Mouse (Mus musculus) hindbrain, embryonic 15.5 days (tissue): Measurements from ENCODE around the gene Cisd1. TPM values are rescaled to one million over a fixed set of nuclear protein-coding genes. Genes with fewer than 3 reads are reported as not detected.

Experiments used
- ATAC-seq: fragments of 200-750 bp; cut with Nextera tagmentation; 2 replicates; pipeline ENCODE4 v1.8.0; 2017; ENCODE audit warnings: low read depth, moderate number of reproducible peaks, moderate TSS enrichment; ENCODE audit not compliant: low FRiP score
- H3K27ac ChIP-seq: fragments of 300-500 bp; sonication (generic); replicated peaks from 2 replicates; pipeline ENCODE4 v1.5.1; 2015; ENCODE audit warnings: mild to moderate bottlenecking, inconsistent platforms
- H3K27me3 ChIP-seq: fragments of 300-500 bp; sonication (generic); 2 replicates; pipeline ENCODE4 v1.6.1; 2015; ENCODE audit warnings: control low read depth, inconsistent platforms
- H3K36me3 ChIP-seq: fragments of 300-500 bp; sonication (generic); 2 replicates; pipeline ENCODE4 v1.6.1; 2015; ENCODE audit warnings: control low read depth, inconsistent platforms
- H3K4me1 ChIP-seq: fragments of 300-500 bp; sonication (generic); replicated peaks from 2 replicates; pipeline ENCODE4 v1.6.1; 2015; ENCODE audit warnings: control low read depth, inconsistent platforms
- H3K4me2 ChIP-seq: fragments of 300-500 bp; sonication (generic); 2 replicates; pipeline ENCODE4 v1.6.1; 2015; ENCODE audit warnings: moderate library complexity, mild to moderate bottlenecking, inconsistent platforms
- H3K4me3 ChIP-seq: fragments of 300-500 bp; sonication (generic); 2 replicates; pipeline ENCODE4 v1.5.1; 2015; ENCODE audit warnings: mild to moderate bottlenecking, inconsistent platforms
- H3K9ac ChIP-seq: fragments of 300-500 bp; sonication (generic); 2 replicates; pipeline ENCODE4 v1.6.1; 2015; ENCODE audit warnings: inconsistent platforms
- H3K9me3 ChIP-seq: fragments of 300-500 bp; sonication (generic); 2 replicates; pipeline ENCODE4 v1.6.1; 2016; ENCODE audit warnings: control low read depth, inconsistent platforms
- WGBS: fragments of 180-500 bp; shearing (Covaris S2); methylation state at CpG from one replicate; pipeline ENCODE4 v1.1.7; 2015; 5-methylcytosine and 5-hydroxymethylcytosine counted together
- polyA plus RNA-seq: library from polyadenylated mRNA; unstranded; fragments of >200 nt; fragmentation: Nextera tagmentation; extraction: Ambion mirVana; gene quantifications from 2 replicates; pipeline ENCODE4 v1.2.1, GENCODE M21; 2015

The Cisd1 gene
- polyA plus RNA-seq, 1 experiment from 2014 or later = 295 TPM

DNA sequence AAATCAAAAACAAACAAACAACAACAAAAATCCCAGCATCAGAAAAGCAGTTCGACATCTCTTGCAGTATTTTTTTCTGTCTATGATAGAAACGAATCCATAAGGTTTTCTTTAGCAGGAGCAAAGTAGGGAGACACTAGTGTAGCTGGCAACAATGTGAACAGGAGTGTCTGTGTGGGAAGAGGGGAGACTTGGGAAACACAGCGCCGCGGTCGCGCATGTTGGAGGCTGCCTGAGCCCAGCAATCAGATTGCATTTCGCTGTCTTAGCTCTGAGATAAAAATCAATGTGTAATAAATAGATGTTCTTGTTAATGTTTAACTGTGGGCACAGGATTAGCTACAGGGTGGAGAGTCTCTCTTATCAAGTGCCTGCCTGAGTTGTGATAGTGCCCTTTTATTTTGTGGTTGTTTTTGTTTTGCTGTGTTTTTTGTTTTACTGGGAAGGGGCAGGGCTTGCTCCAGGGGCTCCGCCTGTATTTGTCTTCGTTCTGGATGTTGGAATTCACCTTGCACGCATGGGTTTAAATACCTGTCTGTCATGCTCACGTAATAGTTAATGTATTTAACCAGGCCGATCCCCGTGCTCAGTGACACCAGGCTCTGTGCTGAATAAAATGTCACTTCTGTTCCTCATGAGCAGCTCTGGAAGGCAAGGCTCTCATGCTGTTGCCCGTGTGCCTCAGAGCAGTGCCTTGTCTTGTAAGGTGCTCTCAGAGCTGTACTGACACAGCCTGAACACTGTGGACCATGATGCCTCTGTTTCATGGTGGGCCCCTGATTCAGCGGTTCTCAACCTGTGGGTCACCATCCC, 23.6 kb upstream of the Cisd1 start:
- H3K27me3 ChIP-seq = no peaks in the 10 kb centered on the region
- no peaks in the 10 kb centered on the region for H3K9me3 ChIP-seq
- no peak overlapping the region for H3K9ac ChIP-seq
- peaks cover 21% of the 10 kb centered on the region for H3K36me3 ChIP-seq
- 0 out of 2 replicates have a peak, but pooled peaks cover under 1% of the 10 kb centered on the region for H3K4me1 ChIP-seq
- no peak for ATAC-seq
- WGBS = 81% methylated on average over 16 of the region's 16 CpGs
- no peak overlapping the region for H3K27ac ChIP-seq
- H3K4me3 ChIP-seq = no peak overlapping the region
- no peak overlapping the region for H3K4me2 ChIP-seq

DNA sequence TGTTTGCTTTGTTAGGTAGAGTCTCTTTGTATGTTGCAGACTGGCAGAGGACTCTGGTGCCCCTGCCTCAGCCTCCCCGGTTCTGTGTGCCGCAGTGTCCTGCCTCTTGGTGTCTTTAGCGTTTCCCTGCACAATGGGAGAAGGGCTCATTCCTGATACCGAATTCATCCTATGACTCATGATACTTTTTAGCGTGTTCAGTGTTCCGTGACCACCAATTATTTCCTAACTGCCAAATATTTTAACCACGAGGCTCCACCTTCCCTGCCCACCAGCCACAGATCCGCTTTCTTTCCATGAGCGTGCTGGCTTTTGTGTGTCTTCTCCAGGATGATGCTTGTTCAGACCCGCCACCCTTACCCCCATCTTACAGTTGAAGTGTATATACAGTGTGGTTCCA, 19.1 kb upstream of the Cisd1 start:
- H3K36me3 ChIP-seq = 0 out of 2 replicates have a peak, but pooled peaks cover 14% of the 10 kb centered on the region
- no peaks in the 10 kb centered on the region for H3K9me3 ChIP-seq
- H3K27ac ChIP-seq = no peak overlapping the region
- H3K4me2 ChIP-seq = no peak overlapping the region
- peaks cover 18% of the 10 kb centered on the region for H3K4me1 ChIP-seq
- H3K4me3 ChIP-seq = no peak overlapping the region
- no peak for ATAC-seq
- 89% methylated on average over 10 of the region's 10 CpGs for WGBS
- no peak overlapping the region for H3K9ac ChIP-seq
- H3K27me3 ChIP-seq = no peaks in the 10 kb centered on the region

DNA sequence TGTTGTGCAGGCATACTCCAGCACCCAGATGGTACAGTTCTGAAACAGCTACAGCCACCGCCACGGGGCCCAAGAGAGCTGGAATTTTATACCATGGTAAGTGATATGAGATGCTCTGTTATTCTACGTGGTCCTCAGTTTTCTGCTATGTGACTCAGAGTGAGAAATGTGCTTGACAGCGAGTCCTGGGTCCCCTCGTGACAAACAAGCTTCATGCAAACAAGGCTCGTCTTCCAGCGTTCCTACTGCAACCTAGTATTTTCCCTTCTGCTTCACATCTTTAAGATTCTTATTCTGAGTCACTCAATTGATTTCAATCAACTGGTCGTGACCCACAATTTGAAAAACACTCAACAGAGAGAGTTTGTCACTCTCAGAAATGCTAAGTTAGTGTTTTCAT, 18.7 kb upstream of the Cisd1 start:
- Histone ChIP-seq H3K4me1 (peaks cover 18% of the 10 kb centered on the region), H3K36me3 (0 out of 2 replicates have a peak, but pooled peaks cover 14% of the 10 kb centered on the region), H3K27me3 (no peaks in the 10 kb centered on the region), H3K9ac (no peak overlapping the region), H3K4me3 (no peak overlapping the region), H3K27ac (no peak overlapping the region), H3K9me3 (no peaks in the 10 kb centered on the region), H3K4me2 (no peak overlapping the region)
- WGBS = 79% methylated on average over 8 of the region's 8 CpGs
- no peak for ATAC-seq

DNA sequence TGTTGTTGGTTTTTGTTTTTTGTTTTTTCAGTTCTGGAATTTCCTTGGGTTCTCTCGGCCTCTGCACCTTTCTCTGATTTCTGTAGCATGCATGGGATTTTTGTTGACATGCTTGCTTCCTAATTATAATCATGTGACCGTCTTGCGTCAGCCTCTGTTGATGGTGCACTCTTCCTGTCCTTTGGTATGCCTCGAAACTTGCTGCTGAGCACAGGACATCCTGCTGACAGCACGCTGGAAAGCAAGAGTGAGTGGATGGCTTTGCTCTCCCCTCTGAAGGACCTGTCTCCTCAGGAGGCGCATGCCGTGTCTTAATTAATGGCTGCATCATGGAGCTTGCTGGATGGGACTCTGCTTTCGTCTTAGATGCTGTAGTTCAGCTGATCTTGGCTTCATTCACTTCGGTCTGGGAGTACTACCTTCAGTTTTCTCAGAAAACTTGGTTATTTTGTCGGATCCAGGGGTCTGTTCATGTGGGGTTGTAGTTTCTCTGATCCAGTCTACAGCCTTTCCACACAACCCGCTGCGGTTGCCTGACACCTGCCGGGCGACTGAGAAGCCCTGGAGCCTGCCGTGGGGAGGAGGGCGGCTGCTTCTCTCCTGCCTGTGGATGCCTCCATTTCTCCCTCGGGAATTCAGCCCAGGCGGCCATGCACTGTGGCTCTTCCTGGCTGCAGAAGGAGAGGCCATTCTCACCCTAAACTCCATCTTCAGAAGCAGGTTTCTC, 17.2 kb upstream of the Cisd1 start:
- Histone ChIP-seq H3K4me3 (0 out of 2 replicates have a peak overlapping the region, but pooled peaks have one; percentile 14), H3K4me1 (peaks cover 18% of the 10 kb centered on the region), H3K9ac (no peak overlapping the region), H3K4me2 (peak overlapping the region; percentile 41), H3K36me3 (0 out of 2 replicates have a peak, but pooled peaks cover 11% of the 10 kb centered on the region), H3K9me3 (no peaks in the 10 kb centered on the region), H3K27ac (no peak overlapping the region), H3K27me3 (no peaks in the 10 kb centered on the region)
- 20% methylated on average over 18 of the region's 18 CpGs for WGBS
- ATAC-seq = no peak

DNA sequence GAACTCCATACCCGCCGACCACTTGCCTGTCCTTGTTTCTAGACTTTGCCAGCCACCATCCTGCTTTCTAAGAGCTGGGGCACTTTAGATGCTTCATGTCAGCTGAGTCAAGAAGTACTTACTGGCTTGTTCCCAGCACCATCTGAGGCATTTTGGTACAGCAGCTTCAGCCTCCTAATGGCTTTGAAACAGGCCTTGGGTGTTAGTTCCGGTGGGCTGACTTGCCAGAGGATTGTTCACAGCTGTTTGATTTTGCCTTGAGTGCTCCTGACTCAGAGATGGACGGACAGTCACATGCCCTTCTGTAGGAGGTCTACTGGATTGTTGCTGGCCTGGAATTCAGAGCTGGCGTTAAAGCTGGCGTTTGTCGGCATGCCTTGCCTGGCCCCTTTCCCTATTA, 16.3 kb upstream of the Cisd1 start:
- H3K4me2 ChIP-seq = no peak overlapping the region
- H3K27me3 ChIP-seq = no peaks in the 10 kb centered on the region
- no peak overlapping the region for H3K9ac ChIP-seq
- ATAC-seq = no peak
- peaks cover 18% of the 10 kb centered on the region for H3K4me1 ChIP-seq
- 76% methylated on average over 7 of the region's 7 CpGs for WGBS
- 0 out of 2 replicates have a peak, but pooled peaks cover 6% of the 10 kb centered on the region for H3K36me3 ChIP-seq
- no peaks in the 10 kb centered on the region for H3K9me3 ChIP-seq
- no peak overlapping the region for H3K4me3 ChIP-seq
- H3K27ac ChIP-seq = no peak overlapping the region

DNA sequence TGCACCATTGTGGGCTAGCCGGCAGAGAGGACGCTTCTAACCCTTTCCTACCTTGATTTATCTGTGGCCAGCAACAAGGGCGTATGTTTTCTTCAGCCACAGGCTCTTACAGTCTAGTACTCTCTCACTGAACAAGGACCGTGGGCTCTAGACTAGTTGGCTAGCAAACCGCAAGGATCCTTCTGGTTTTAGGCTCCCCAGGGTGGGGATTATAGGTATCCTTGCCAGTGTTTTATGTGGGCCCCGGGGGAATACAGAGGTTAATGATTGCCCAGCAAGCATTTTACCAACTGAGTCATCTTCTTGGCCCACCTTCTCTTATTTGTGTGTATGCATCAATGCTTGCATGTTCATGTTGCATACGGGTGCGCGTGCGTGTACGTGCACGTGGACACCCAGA, 10.2 kb upstream of the Cisd1 start:
- Histone ChIP-seq H3K4me2 (no peak overlapping the region), H3K4me3 (no peak overlapping the region), H3K27ac (no peak overlapping the region), H3K9ac (no peak overlapping the region), H3K27me3 (no peaks in the 10 kb centered on the region), H3K36me3 (no peaks in the 10 kb centered on the region), H3K9me3 (no peaks in the 10 kb centered on the region), H3K4me1 (peaks cover 4% of the 10 kb centered on the region; the same call in 1 of the 2 replicates)
- ATAC-seq = no peak
- WGBS = 89% methylated on average over 12 of the region's 12 CpGs

DNA sequence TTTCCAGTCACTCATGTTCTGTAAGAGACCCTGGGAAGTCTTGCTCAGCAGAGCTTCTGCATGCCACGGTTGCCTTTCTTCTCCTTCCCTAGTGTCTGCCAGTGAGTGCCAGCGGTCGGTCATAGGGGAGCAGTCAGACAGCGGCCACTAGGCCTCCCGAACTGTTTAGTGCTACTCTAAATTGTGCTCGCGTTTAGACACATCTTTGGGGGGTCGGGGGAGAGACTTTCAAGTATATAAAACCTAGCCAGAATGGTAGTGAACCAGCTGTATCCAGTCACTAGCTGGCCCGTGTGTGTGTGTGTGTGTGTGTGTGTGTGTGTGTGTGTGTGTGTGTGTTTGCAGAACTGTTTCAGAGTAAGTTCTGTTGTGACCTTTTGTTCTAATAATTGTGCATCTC, 9.1 kb upstream of the Cisd1 start:
- Histone ChIP-seq H3K36me3 (no peaks in the 10 kb centered on the region), H3K4me1 (peaks cover 15% of the 10 kb centered on the region), H3K9ac (no peak overlapping the region), H3K27ac (no peak overlapping the region), H3K27me3 (no peaks in the 10 kb centered on the region), H3K4me3 (no peak overlapping the region), H3K9me3 (no peaks in the 10 kb centered on the region), H3K4me2 (no peak overlapping the region)
- whole genome bisulfite sequencing = 77% methylated on average over 9 of the region's 9 CpGs
- no peak for ATAC-seq

DNA sequence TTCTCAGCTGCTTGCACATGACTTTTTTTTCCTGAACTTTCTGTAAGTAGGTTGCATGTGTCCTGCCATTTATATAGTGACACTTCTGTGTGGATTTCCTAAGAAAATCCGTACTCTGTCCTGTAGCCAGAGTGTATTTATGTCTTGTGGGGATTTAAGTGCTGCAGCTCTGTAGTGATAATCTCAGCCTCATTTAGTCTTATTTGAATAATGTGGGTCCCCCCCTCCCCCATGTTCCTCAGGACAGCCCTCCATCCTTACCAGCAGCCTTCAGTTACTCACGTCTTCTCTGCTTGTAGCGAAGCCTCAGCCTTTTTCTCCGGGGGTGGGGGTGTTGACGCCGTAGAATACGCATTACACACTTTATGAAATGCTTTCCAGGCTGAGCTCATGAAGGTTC, 6.5 kb upstream of the Cisd1 start:
- H3K9me3 ChIP-seq = no peaks in the 10 kb centered on the region
- ATAC-seq = no peak
- 96% methylated on average over 7 of the region's 7 CpGs for WGBS
- H3K4me1 ChIP-seq = peaks cover 23% of the 10 kb centered on the region
- H3K27ac ChIP-seq = no peak overlapping the region
- no peaks in the 10 kb centered on the region for H3K36me3 ChIP-seq
- H3K9ac ChIP-seq = no peak overlapping the region
- H3K4me3 ChIP-seq = no peak overlapping the region
- no peak overlapping the region for H3K4me2 ChIP-seq
- no peaks in the 10 kb centered on the region for H3K27me3 ChIP-seq

DNA sequence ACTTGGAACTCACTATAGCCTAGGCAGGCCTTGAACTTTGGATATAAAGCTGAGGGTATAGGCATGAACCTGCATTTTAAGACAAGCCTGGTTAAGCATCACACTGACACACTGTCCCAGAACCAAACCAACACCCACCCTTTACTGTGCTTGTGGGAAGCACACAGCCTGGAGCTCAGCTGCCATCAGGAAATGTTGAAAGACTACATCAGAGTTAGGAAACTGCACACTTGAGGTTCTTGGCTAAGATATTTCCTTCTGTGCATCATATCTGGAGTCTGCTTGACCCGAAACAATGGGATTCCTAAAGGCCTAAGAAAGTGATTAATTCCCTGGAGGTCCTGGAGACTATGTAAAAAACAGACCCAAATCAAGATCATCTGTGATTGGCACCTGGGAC, 4.5 kb upstream of the Cisd1 start:
- Histone ChIP-seq H3K27me3 (no peaks in the 10 kb centered on the region), H3K4me1 (peaks cover 30% of the 10 kb centered on the region), H3K9ac (peak overlapping the region; percentile 76; the same call in 1 of the 2 replicates), H3K36me3 (no peaks in the 10 kb centered on the region), H3K4me2 (peak overlapping the region; percentile 94), H3K9me3 (no peaks in the 10 kb centered on the region), H3K4me3 (peak overlapping the region; percentile 73), H3K27ac (no peak overlapping the region)
- ATAC-seq = no peak
- WGBS = 79% methylated on average over 1 of the region's 1 CpGs

DNA sequence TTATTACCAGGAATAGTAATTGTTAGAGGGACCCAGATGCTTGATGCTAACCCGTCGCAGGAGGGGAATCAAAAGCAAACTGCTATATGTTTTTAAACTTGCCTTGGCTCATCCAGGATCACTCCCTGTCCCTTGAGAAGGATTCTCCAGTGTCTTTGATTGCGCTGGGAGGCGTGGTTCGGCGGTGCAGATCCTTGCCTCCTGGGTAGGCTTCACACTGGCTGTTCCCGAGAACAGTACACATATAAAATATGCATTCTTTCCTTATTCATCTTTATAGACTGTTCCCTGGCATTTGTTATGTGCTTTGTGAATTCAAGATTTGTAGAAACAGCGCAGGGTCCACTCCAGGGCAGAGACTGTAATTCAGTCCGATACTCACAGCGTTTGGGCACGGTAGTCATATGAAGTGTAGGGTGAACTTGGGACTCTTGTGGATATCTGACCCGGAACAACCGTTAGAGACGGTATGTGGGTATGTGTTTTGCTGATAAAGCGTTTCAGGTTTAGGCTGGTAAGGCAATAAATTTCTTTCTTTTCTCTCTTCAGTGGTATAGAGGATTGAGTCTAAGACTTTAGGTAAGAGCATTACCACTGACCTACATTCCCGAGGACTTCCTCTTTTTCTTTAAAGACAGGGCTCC, 4.0 kb upstream of the Cisd1 start:
- peak overlapping the region; percentile 81 for H3K27ac ChIP-seq

DNA sequence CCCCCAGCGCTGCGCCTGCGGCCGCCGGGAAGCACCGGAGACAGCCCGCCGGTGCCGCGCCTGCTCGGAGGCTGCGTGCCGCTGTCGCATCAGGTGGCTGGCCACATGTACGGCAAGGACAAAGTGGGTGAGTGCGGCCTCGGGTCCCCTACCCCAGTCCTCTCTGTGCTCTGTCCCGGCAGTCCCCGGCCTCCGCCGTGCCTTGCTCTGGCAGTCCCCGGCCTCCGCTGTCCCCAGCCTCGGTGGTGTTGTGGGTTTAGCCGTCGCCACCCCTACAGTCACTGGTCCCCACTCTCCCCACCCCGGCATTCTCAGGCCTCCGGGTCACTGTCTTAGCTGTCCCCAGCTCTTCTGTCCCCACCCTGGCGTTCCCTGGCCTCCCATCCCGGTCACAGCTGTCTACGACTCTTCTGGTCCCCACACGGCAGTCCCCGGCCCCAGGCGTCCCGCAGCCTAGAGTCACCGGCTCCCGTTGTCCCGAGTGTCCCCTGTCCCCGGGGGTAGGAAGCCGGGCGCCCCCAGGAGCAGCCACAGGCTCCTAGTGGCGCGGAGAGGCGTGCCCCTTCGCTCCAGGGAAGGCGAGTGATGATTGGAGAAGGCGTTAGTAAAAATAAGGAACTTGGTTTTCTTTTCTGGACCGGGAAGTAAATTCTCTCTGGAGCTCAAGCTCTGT, 3.3 kb upstream of the Cisd1 start:
- Histone ChIP-seq H3K27me3 (no peaks in the 10 kb centered on the region), H3K27ac (peak overlapping the region; percentile 81), H3K4me3 (peak overlapping the region; percentile 73), H3K36me3 (no peaks in the 10 kb centered on the region), H3K4me2 (peak overlapping the region; percentile 94), H3K9me3 (no peaks in the 10 kb centered on the region), H3K9ac (peak overlapping the region; percentile 76), H3K4me1 (peaks cover 41% of the 10 kb centered on the region)
- peak; percentile 62 for ATAC-seq
- WGBS = under 1% methylated on average over 48 of the region's 48 CpGs

More for the DNA sequence above, 4.0 kb upstream of the Cisd1 start:
- Histone ChIP-seq H3K4me2 (peak overlapping the region; percentile 94), H3K9me3 (no peaks in the 10 kb centered on the region), H3K9ac (peak overlapping the region; percentile 76), H3K4me1 (peaks cover 35% of the 10 kb centered on the region), H3K27me3 (no peaks in the 10 kb centered on the region), H3K36me3 (no peaks in the 10 kb centered on the region), H3K4me3 (peak overlapping the region; percentile 73)
- no peak for ATAC-seq
- WGBS = 24% methylated on average over 16 of the region's 16 CpGs
